Mouse (Mus musculus) testis, postnatal 14 days (tissue): ENCODE data around the gene Olfr259.

Source experiments
- DNase-seq: peaks from one replicate; pipeline ENCODE4 v3.0.0; 2021; ENCODE audit warnings: low spot score

Olfr259 gene

DNA sequence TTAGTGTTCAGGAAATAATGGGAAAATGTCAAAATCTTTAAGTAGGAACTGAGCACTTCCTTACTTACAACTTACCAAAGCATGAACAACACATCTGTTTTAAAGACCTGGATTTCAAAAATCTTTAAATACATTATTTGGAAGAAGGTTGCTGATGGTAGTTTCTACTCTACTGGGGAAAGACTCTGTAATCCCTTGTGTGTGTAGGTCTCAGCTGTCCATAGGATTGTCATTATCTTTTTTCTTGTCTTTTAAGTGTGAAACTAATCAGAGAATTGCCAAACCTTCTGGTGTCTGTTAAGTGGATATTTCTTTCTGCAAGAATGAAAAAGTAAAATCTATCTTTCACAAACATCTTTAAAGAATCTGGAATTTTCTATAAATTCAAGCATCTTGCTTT is at the start of gene Olfr259:
Gene Olfr259 (minus strand): TSS at position 101 of the 400 bp plus-strand sequence.
- no peak for DNase-seq

DNA sequence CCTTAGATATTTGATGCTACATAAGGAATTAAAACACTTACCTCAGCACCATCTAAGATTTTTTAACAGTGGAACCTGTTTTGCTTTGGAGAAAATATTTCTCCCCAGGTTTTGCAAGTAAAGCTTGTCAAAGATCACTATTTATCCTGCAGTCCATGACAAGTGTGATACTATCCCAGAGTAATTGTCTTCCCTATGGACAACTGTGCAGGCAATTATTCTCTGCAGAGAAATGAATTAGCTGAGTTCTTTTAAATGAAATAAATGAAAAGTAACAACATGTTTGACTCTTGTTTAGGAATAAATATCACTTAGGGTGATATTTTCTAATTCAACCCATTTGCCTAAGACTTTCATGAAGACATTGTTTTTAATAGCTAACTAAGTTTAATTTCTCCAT is 38.2 kb upstream of the Olfr259 start, which contains the start of gene Olfr1111:
Gene Olfr1111 (minus strand): TSS at position 101 of the 400 bp plus-strand sequence.
- no peak for DNase-seq

DNA sequence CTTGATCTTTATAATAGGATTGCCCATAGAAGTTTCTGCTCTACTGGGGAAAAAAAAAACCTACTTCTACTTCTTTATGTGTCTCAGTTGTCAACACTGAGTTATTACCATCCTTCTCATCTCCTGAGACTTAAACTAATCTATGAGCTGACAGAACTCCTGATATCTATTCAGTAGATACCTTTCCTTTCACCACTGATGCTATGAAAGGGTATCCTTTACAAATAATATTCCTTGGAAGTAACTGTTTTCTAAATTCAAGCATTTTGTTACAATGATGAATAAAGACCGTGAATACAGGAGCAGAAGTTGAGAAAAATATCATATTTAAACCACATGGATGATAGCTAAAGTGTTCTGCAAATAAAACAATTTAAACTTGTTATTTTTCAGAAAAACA is 25.8 kb upstream of the Olfr259 start, which contains the start of gene Olfr1110:
Gene Olfr1110 (minus strand): TSS at position 101 of the 400 bp plus-strand sequence.
- DNase-seq: no peak

DNA sequence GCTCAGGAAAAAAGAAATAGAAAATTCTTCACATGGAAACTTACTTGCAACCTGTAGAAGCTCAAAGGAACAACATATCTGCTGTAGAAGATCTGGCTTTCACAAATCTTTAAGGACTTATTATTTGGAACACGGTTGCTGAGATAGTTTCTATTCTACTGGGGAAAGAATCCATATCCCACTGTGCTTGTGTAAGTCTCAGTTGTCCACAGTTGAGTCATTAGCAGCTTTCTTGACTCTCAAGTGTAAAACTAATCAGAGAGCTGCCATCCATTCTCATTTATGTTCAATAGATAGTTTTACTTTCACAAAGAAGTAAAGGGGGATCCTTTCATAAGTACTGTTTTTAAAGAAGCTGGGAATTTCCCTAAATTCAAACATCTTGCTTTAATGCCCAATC is 18.5 kb downstream of the Olfr259 start, which contains the start of gene Olfr1109:
Gene Olfr1109 (minus strand): TSS at position 101 of the 400 bp plus-strand sequence.
- no peak for DNase-seq

DNA sequence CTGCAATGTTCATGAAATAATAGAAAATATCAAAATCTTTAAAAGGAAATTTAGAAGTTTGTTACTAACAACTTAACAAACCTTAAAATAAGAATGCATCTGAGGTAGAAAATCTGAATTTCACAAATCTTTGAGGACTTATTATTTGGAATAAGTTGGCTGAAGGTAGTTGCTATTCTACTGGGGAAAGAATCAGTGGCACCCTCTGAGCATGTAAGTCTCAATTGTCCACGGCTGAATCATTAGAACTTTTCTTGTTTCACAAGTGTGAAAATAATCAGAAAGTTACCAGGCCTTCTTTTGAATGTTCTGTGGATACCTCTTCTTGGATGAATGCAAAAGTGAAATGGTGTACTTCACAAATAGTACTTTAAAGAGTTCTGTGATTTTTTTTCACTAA is 38.6 kb downstream of the Olfr259 start, which contains the start of gene Olfr1107:
Gene Olfr1107 (minus strand): TSS at position 101 of the 400 bp plus-strand sequence.
- DNase-seq: no peak
